Mouse (Mus musculus) Patski (cell line): ENCODE measurements around the gene Zfp57. TPM values are rescaled to one million over a fixed set of nuclear protein-coding genes. Genes with fewer than 3 reads are reported as not detected.
"Not testable (repeated sequence)": the region's sequence is repeated elsewhere in the genome, so short reads cannot be mapped to it uniquely, and the experiment has no call there.

Experiments
- ATAC-seq: fragments of 100-300 bp; one replicate; pipeline ENCODE4 v1.8.0; 2021
- CTCF ChIA-PET: fragments of 350-600 bp; sonication (Branson Sonifier 250); formaldehyde crosslinking; loops from one replicate; lab custom pipeline; 2022; ENCODE audit warnings: inconsistent platforms; lab: Charles Lee
- POLR2A ChIA-PET: fragments of 350-600 bp; sonication (Branson Sonifier 250); formaldehyde crosslinking; loops from one replicate; lab custom pipeline; 2022; ENCODE audit warnings: antibody characterized with exemption, inconsistent platforms; lab: Charles Lee
- DNase-seq: peaks from one replicate; pipeline ENCODE4 v3.0.0-alpha.2; 2011; ENCODE audit warnings: low read depth, low spot score
- H3K27me3 ChIP-seq: fragments of 371-371 bp; one replicate; pipeline ENCODE4 v1.5.1; 2021
- CTCF ChIP-seq: fragments of 100-300 bp; IDR thresholded peaks from one replicate; pipeline ENCODE4 v1.5.1; 2021
- in situ Hi-C: fragments of 300-500 bp; cut with MboI; formaldehyde crosslinking; loops from 3 replicates; pipeline ENCODE4 v1.11.1; 2018; ENCODE audit warnings: low pct_unique_long_range_greater_than_20kb, mixed read lengths
- polyA plus RNA-seq: library from polyadenylated mRNA; unstranded; gene quantifications from one replicate; pipeline ENCODE4 v1.2.3, GENCODE M21; 2021

The Zfp57 gene
- polyA plus RNA-seq, 1 experiment from 2014 or later = 36.3 TPM

GRCm38 (mm10) chr17:36973271-36973787 lies 27.6 kb upstream of the Zfp57 start:
- no peak for DNase-seq
- TF ChIP-seq CTCF = no peak
- POLR2A ChIA-PET = interaction anchor here (0.7 kb wide), 1 partner anchor 29 kb away, joined by 4 read pairs; no protein-coding TSS in a partner anchor
- CTCF ChIA-PET = no interaction called here
- in situ Hi-C loops = no loop called here
- ATAC-seq = no peak
- H3K27me3 ChIP-seq = peaks cover 10% of the 10 kb centered on the region

DNA sequence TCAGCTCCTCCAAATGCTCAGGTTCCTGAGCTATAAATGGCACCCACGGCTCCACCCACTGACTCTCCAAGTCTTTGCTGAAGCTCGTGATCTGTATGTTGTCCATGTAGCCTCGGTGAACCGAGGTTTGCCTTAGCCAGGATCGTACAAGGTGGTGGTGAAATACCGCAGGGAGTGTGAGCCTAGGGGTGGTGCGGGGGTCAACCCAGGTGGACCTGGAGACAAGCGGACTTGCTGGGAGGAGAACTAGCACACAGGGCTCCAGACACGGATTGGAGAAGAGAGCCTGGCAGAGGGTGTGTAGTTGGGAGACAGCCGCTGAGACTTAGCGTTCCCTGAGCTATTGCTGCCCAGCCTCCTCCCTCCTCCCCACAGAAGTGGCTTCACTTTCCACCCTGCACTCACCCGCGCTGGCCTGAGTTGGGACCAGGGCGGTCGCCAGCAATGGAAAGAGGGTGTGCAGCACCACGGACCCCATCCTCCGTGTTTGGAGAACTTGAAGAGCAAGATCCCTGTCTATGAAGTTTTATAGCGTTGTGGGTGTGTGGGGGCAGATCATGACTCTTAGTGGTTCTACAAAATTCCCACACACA lies 19.6 kb upstream of the Zfp57 start, which contains the start of gene 2410137M14Rik:
Gene 2410137M14Rik (minus strand): TSS at position 17 of the 593 bp plus-strand sequence.
- TF ChIP-seq CTCF = no peak
- ChIA-PET POLR2A (interaction anchor here (0.7 kb wide), 1 partner anchor 155 kb away, joined by 5 read pairs; no protein-coding TSS in a partner anchor), CTCF (interaction anchor here (1.2 to 1.4 kb wide), 2 partner anchors 15 to 88 kb away, joined by 4 read pairs; no protein-coding TSS in a partner anchor)
- ATAC-seq (no peak), DNase-seq (no peak)
- H3K27me3 ChIP-seq = peaks cover 16% of the 10 kb centered on the region
- in situ Hi-C loops = no loop called here

DNA sequence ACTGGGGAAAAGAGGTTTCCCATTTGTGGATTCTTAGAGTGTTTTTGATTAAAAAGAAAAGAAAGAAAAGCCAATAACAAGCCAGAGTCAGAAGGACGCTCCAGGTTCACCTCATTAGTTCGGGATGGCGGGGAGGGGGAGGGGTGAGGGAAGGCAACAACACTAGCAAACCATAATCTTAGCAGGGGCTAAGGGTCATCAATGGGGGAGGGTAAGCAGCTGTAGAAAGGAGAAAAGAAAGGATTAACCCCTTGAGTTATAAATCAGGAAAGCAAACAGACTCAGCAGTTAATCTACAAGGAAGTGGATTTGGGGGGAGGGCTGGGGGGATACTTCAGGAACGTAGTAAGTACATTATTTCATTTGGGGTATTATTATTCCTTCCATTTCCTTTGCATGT lies 19.1 kb upstream of the Zfp57 start:
- TF ChIP-seq CTCF = no peak
- ChIA-PET CTCF (interaction anchor here (0.8 to 1.3 kb wide), 4 partner anchors 10 to 89 kb away, joined by 3 to 5 read pairs (median 4); no protein-coding TSS in a partner anchor), POLR2A (interaction anchor here (0.7 kb wide), 1 partner anchor 155 kb away, joined by 5 read pairs; no protein-coding TSS in a partner anchor)
- no peak for ATAC-seq
- in situ Hi-C loops = no loop called here
- DNase-seq = no peak
- peaks cover 16% of the 10 kb centered on the region for H3K27me3 ChIP-seq

DNA sequence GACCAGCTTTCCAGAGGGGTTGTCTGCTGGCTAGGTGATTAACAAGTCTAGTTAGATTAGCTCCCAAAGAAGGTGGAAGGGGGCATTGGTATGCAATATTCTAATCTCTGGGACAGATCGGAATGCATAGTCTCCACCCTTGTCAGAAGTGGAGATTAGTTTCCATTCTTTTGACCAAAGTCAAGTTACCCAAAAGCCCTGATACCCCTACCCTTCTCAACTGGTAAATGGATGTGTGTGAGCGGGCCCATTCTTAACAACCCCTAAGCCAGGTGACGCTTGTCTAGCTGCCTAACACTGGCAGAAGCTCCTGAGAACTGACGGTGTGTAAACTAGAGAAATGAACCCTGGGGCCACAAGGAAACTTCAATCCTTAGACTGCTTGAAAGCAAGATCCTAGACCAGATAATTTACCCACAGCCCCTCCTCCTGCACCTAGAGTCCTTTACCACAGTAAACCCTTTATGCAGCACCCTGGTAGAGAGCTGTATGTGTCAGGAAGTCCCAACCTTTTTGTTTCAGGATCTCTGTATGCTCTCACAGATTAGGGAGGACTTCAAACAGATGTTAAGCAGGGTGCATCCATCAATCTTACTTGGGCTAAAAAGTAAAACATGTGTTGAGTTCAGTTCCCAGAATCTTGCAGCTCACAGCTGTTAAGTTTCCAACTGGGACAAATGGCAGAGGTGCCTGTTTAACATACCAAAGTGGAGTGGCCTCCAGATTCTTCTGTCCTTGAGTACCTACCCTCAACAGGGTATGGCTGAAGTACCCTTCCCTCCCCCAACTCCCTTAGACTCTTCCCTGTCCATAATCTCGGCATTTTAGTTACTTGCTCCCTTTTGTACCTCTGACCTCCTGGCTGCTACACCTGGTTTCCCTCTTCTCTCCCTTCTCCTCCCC lies 18.5 kb upstream of the Zfp57 start:
- ChIA-PET POLR2A (no interaction called here), CTCF (interaction anchor here (0.8 to 1.3 kb wide), 4 partner anchors 11 to 90 kb away, joined by 3 to 5 read pairs (median 4); no protein-coding TSS in a partner anchor)
- DNase-seq = no peak
- ATAC-seq = no peak
- peaks cover 16% of the 10 kb centered on the region for H3K27me3 ChIP-seq
- in situ Hi-C loops = no loop called here
- TF ChIP-seq CTCF = no peak

- ATAC-seq (no peak), DNase-seq (no peak)
- TF ChIP-seq CTCF = no peak
- in situ Hi-C loops = no loop called here
- H3K27me3 ChIP-seq = peaks cover 7% of the 10 kb centered on the region
- ChIA-PET POLR2A (no interaction called here), CTCF (no interaction called here)
Observed at GRCm38 (mm10) chr17:36988475-36988874, 12.5 kb upstream of the Zfp57 start.

DNA sequence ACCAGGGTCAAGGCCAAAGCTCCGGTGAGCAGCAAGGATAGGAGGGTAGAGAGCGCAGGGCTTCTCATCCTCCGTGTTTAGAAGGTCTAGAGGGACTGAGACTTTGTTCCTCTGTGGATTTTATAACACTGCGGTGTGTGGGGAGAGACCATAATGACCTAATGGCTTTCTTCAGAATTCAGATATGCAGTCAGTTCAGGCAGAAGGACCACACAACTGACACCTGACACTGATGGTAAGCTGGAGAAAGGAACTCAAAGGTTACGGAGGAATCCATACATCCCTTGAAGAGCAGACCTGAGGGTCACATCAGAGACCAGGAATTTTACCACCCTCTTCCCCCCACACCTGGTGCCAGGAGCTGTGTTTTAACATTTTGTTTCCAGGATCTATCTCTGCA lies 11.5 kb upstream of the Zfp57 start, which contains the start of gene H2-M5:
Gene H2-M5 (minus strand): TSS at position 101 of the 400 bp plus-strand sequence.
- ATAC-seq = no peak
- in situ Hi-C loops = no loop called here
- ChIA-PET CTCF (no interaction called here), POLR2A (no interaction called here)
- TF ChIP-seq CTCF = no peak
- peaks cover 7% of the 10 kb centered on the region for H3K27me3 ChIP-seq
- DNase-seq = no peak

GRCm38 (mm10) chr17:36990630-36991029 lies 10.3 kb upstream of the Zfp57 start:
- POLR2A ChIA-PET, ATAC-seq, DNase-seq, CTCF ChIA-PET, H3K27me3 ChIP-seq, in situ Hi-C loops: not testable (repeated sequence)

DNA sequence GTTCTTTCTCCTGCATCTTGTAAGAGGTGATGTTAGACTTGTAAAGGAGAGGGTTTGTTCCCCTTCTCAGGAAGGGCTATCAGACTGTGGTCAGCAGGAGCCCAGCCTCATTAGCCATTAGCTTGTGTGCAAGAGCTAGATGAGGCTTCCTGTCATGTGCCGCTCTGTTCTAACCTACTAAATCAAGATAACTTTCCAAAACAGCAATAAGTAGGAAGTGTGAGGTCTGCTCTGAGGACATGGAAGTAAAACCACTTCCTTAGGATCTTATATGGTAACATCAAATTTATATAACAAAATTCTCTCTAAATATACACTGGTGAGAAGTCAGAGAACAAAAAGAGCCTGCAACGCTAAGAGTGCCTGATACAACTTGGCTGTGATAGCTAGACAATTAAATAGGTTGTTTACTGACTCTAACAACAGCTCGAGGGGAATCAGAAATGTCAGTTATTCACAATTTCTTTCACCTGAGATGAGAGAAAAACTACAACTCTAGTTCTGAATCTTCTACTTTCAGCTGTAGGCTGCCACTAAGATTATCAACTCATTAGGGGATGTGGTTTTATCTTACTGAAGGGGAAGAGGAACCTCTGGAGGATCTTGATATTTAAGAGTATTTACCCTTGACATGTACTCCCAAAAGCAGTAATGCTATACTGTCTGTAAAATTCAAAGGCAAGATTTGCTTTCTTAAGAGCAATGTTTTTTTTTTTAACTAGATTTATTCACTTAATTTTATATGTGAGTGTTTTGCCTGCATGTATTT lies 8.4 kb upstream of the Zfp57 start:
- no peak for ATAC-seq
- peaks cover 7% of the 10 kb centered on the region for H3K27me3 ChIP-seq
- TF ChIP-seq CTCF = no peak
- in situ Hi-C loops = no loop called here
- CTCF ChIA-PET = interaction anchor here (0.8 kb wide), 1 partner anchor 79 kb away, joined by 3 read pairs; no protein-coding TSS in a partner anchor
- POLR2A ChIA-PET = no interaction called here
- DNase-seq = no peak

- no peak for TF ChIP-seq CTCF
- ATAC-seq = no peak
- POLR2A ChIA-PET = interaction anchor here (0.6 kb wide), 1 partner anchor 120 kb away, joined by 4 read pairs; no protein-coding TSS in a partner anchor
- no peak for DNase-seq
- CTCF ChIA-PET = no interaction called here
- H3K27me3 ChIP-seq = peaks cover 7% of the 10 kb centered on the region
- in situ Hi-C loops = no loop called here
Observed at GRCm38 (mm10) chr17:36993770-36994325, 7.1 kb upstream of the Zfp57 start.
